Mouse (Mus musculus) MEL (cell line): ENCODE data around the gene Insl5. TPM values are rescaled to one million over a fixed set of nuclear protein-coding genes. Genes with fewer than 3 reads are reported as not detected.

Source experiments
- DNase-seq: peaks from one replicate; pipeline ENCODE4 v3.0.0; 2011; ENCODE audit warnings: low read depth, low spot score
- H3K27ac ChIP-seq: 2 replicates; pipeline ENCODE4 v1.5.1; 2012; ENCODE audit warnings: low read depth, mild to moderate bottlenecking, control low read depth, low read length, moderate library complexity; ENCODE audit not compliant: control insufficient read depth
- H3K27me3 ChIP-seq, 2 experiments: fragments of 150-350 bp in 1 of 2; sonication (generic) in 1 of 2; 2 replicates each; pipeline ENCODE4 v1.6.1; 2012; ENCODE audit warnings: low read length in 2 of 2, mild to moderate bottlenecking in 2 of 2, improper control_type of control experiment in 1 of 2, moderate library complexity in 1 of 2; ENCODE audit not compliant: insufficient read depth in 2 of 2, control insufficient read depth in 1 of 2
- H3K36me3 ChIP-seq, 2 experiments: 2 replicates each; pipeline ENCODE4 v1.6.1; 2012 to 2014; ENCODE audit warnings: low read length in 2 of 2, improper control_type of control experiment in 1 of 2, inconsistent platforms in 1 of 2, mild to moderate bottlenecking in 1 of 2; ENCODE audit not compliant: insufficient read depth in 2 of 2, control insufficient read depth in 1 of 2
- H3K4me1 ChIP-seq, 2 experiments: fragments of 150-350 bp in 1 of 2; sonication (generic) in 1 of 2; 2 replicates each; pipeline ENCODE4 v1.6.1; 2012; ENCODE audit warnings: low read length in 2 of 2, improper control_type of control experiment in 1 of 2, mild to moderate bottlenecking in 1 of 2; ENCODE audit not compliant: insufficient read depth in 2 of 2, control insufficient read depth in 1 of 2
- H3K4me3 ChIP-seq, 2 experiments: fragments of 150-350 bp in 1 of 2; sonication (generic) in 1 of 2; 2 replicates each; pipeline ENCODE4 v1.5.1; 2012; ENCODE audit warnings: low read depth in 2 of 2, low read length in 2 of 2, mild to moderate bottlenecking in 2 of 2, moderate library complexity in 2 of 2, control low read depth in 1 of 2, improper control_type of control experiment in 1 of 2; ENCODE audit not compliant: control insufficient read depth in 1 of 2, insufficient read depth in 1 of 2
- H3K79me2 ChIP-seq: 2 replicates; pipeline ENCODE4 v1.6.1; 2012; ENCODE audit warnings: mild to moderate bottlenecking, low read length, moderate library complexity; ENCODE audit not compliant: control insufficient read depth, poor library complexity, insufficient read depth
- H3K9ac ChIP-seq: 2 replicates; pipeline ENCODE4 v1.6.1; 2012; ENCODE audit warnings: low read depth, mild to moderate bottlenecking, control low read depth, low read length, moderate library complexity; ENCODE audit not compliant: control insufficient read depth, poor library complexity, severe bottlenecking
- H3K9me3 ChIP-seq: fragments of 150-350 bp; sonication (generic); replicated peaks from 2 replicates; pipeline ENCODE4 v1.6.1; 2012; ENCODE audit warnings: mild to moderate bottlenecking, low read length, improper control_type of control experiment, moderate library complexity; ENCODE audit not compliant: insufficient read depth
- CHD1 ChIP-seq: IDR thresholded peaks from 2 replicates; pipeline ENCODE4 v1.6.1; 2012; ENCODE audit warnings: low read depth, mild to moderate bottlenecking, inconsistent platforms, low read length, improper control_type of control experiment
- EP300 ChIP-seq, 2 experiments: IDR thresholded peaks; 2 replicates each; pipeline ENCODE4 v1.6.1; 2011; ENCODE audit warnings: improper control_type of control experiment in 2 of 2, low read length in 2 of 2, low read depth in 1 of 2, mild to moderate bottlenecking in 1 of 2
- HCFC1 ChIP-seq: IDR thresholded peaks from 2 replicates; pipeline ENCODE4 v1.6.1; 2012; ENCODE audit warnings: low read depth, mild to moderate bottlenecking, inconsistent platforms, low read length, improper control_type of control experiment, moderate library complexity
- NELFE ChIP-seq: IDR thresholded peaks from 2 replicates; pipeline ENCODE4 v1.6.1; 2011; ENCODE audit warnings: low read depth, low read length, improper control_type of control experiment
- NRF1 ChIP-seq: IDR thresholded peaks from 2 replicates; pipeline ENCODE4 v1.6.1; 2014; ENCODE audit warnings: low read depth, mild to moderate bottlenecking, inconsistent platforms, low read length, improper control_type of control experiment, moderate library complexity; ENCODE audit not compliant: poor library complexity, insufficient read depth, severe bottlenecking
- TBP ChIP-seq: IDR thresholded peaks from 2 replicates; pipeline ENCODE4 v1.8.0; 2011; ENCODE audit warnings: low read depth, low read length, improper control_type of control experiment
- polyA plus RNA-seq, 2 experiments: library from polyadenylated mRNA; stranded (reverse) in 1 of 2; unstranded in 1 of 2; fragments of >175 nt in 1 of 2; fragments of >200 nt in 1 of 2; gene quantifications; 2 replicates each; pipeline versions ENCODE4 v1.2.1 to v1.2.4; 2012; ENCODE audit warnings: low replicate concordance in 2 of 2, low read depth in 1 of 2; ENCODE audit not compliant: insufficient read length in 2 of 2, insufficient read depth in 1 of 2, missing spikeins in 1 of 2
- total RNA-seq: library from RNA; depleted of rRNA; stranded (reverse); fragments of 300-350 nt; gene quantifications from 2 replicates; pipeline ENCODE4 v1.2.3, GENCODE M21; 2012; rRNA removed

The Insl5 gene
- total and polyA plus RNA-seq, 3 experiments, result not detected

DNA sequence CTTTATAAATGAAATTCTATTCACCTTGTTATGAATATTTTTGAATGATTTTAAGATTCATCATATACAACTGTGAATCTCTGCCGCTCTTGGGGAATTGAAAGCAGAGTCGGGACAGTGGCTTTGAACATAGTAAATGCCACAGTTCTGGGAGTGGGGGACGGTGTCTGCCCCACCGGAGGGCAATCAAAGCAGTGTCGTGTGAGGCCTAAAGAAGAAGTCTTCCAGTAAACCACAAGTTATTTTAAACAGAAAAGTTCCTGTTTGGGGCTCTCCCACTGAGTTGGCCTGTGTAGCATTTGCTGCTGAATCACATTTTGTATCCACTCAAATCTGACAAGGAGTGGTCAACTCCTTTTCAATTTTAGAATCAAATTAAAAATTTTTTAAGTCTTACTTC, 55.5 kb downstream of the Insl5 start:
- Histone ChIP-seq H3K27ac (no peak overlapping the region), H3K9ac (no peak overlapping the region), H3K9me3 (no peaks in the 10 kb centered on the region), H3K27me3 (no peaks in the 10 kb centered on the region), H3K4me3 (no peak overlapping the region), H3K4me1 (no peaks in the 10 kb centered on the region), H3K36me3 (no peaks in the 10 kb centered on the region)
- DNase-seq, result no peak
- TF ChIP-seq TBP, result no peak
- TF ChIP-seq, all 39 proteins: peak for 0
- no peaks in the 10 kb centered on the region for H3K79me2 ChIP-seq

DNA sequence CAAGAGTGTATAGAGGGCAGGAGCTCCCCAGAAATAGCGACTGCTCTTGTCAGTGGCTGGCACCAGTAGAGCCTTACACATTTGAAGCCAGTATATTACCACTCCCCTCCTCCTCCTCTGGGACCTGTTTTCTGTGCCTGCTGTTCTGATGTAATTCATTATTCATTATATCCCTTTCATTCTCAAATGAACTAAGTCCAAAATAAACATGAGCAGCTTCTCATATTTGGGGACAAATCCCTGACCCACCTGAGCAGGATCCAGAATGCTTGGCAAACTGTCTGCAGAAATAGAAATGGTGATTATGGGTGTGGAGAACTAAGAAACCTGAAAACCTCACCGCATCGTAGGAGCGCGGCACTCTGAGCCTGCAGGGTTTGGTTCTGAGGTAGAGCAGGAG, 57.0 kb downstream of the Insl5 start:
- Histone ChIP-seq H3K4me3 (no peak overlapping the region), H3K27ac (no peak overlapping the region), H3K79me2 (no peaks in the 10 kb centered on the region), H3K4me1 (no peaks in the 10 kb centered on the region), H3K36me3 (no peaks in the 10 kb centered on the region), H3K27me3 (no peaks in the 10 kb centered on the region), H3K9me3 (no peaks in the 10 kb centered on the region), H3K9ac (no peak overlapping the region)
- no peak for DNase-seq
- no peak for TF ChIP-seq NRF1
- no peak for TF ChIP-seq NELFE
- no peak for TF ChIP-seq CHD1
- TF ChIP-seq HCFC1, result no peak
- no peak for TF ChIP-seq EP300 (IDR thresholded peaks at IDR 0.05; ENCODE audit: low read depth in 1 of 2, low read length in 2 of 2)

Other genes with a start within 250 kb of the Insl5 start
- gene Tctex1d1, start 48.2 kb downstream of the Insl5 start, total RNA-seq, result not detected in 2 replicates
- not detected for gene Tctex1d1, start 48.2 kb downstream of the Insl5 start, polyA plus RNA-seq
- 18.7 and 27.0 TPM in 2 replicates for gene Mier1, start 87.5 kb upstream of the Insl5 start, total RNA-seq
- 10 to 100 TPM; 22.3 to 41.1 TPM for gene Mier1, start 87.5 kb upstream of the Insl5 start, polyA plus RNA-seq
- gene Wdr78, start 87.7 kb upstream of the Insl5 start, total RNA-seq, result 0.77 and 1.1 TPM in 2 replicates
- gene Wdr78, start 87.7 kb upstream of the Insl5 start, polyA plus RNA-seq, result 1 to 10 TPM in 1 of 2 experiments, not detected in 1; 1.2 TPM
- gene Slc35d1, start 188.3 kb upstream of the Insl5 start, total RNA-seq, result 5.0 TPM in 2 replicates
- gene Slc35d1, start 188.3 kb upstream of the Insl5 start, polyA plus RNA-seq, result 10 to 100 TPM in 1 of 2 experiments, 1 to 10 TPM in 1; 10.0 to 33.7 TPM